Mouse (Mus musculus): ENCODE results near the gene Ccr7.
A peak's percentile ranks its signal among the peaks of the same experiment; 100 is the strongest.

DNA sequence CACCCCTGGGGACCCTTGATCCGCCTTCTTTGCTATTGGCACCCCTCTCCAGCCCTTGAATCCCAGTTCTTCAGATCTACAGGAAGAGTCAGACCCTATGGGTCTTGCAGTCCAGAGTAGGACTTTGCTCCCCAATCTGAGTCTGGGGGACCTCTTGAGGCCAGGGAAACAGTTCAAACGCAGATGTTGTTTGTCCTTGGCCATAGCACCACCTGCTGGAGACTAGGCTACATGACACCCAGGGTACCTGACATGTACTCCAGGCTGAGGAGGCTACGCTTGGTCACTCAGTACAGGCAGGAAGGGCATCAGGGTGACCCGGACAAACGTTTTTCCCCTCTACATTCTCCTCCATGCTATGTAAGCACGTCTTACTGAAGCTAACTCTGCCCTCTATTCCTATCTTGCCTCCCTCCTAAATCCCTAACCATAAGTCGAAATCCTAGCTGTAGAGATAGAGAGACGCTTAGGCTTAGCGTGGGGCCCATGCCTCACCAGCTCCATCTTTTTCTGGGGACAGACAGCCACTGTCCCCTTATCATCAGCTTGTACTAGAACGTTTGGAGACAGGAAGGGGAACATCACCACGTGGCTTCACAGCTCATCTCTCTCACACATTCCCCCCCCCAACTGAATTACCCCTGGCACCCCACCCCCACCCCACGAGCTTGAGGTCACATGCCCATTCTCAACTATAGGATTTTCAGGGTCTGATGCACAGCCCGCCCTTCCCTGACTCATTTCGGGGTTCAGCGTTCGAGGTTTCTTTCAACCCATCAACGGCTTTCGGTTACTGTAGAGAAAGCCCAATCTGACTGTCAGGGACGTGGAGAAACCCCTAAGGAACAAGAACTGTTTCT, 4.7 kb downstream of the Ccr7 start:
- peak; percentile 99 for TF ChIP-seq CTCF (IDR thresholded peaks at IDR 0.05; ENCODE audit: insufficient read depth, low read length)
- TF ChIP-seq POLR2A (IDR thresholded peaks at IDR 0.05; ENCODE audit: borderline replicate concordance, extremely low read depth, low read depth, low read length): peak; percentile 11; the same call in 1 of the 2 replicates

Measured in lung, adult 2 months (tissue).